Mouse (Mus musculus): ENCODE data around the gene Kif22. TPM values are rescaled to one million over a fixed set of nuclear protein-coding genes. Genes with fewer than 3 reads are reported as not detected.

Kif22 gene
- polyA plus RNA-seq, 1 experiment = 75.4 TPM

- H3K79me2 ChIP-seq (ENCODE audit: control insufficient read depth, insufficient read depth) = no peaks in the 10 kb centered on the region
- no peak overlapping the region for H3K4me3 ChIP-seq (ENCODE audit: insufficient read depth, poor library complexity, severe bottlenecking)
- H3K27me3 ChIP-seq (ENCODE audit: control insufficient read depth, insufficient read depth, insufficient read length) = no peaks in the 10 kb centered on the region
- H3ac ChIP-seq (ENCODE audit: control insufficient read depth, insufficient read length, low read depth) = no peak overlapping the region
- H3K36me3 ChIP-seq (ENCODE audit: control insufficient read depth, insufficient read depth) = peaks cover 6% of the 10 kb centered on the region
- TF ChIP-seq MAX (IDR thresholded peaks at IDR 0.05) (no peak), MYOD1 (IDR thresholded peaks at IDR 0.05; ENCODE audit: control insufficient read depth, insufficient read length, low read depth) (no peak)
- no peaks in the 10 kb centered on the region for H3K79me3 ChIP-seq (ENCODE audit: low read depth)
Measured at GRCm38 (mm10) chr7:126988816-126989215, 53.5 kb downstream of the Kif22 start.

GRCm38 (mm10) chr7:126986319-126986718 is 56.0 kb downstream of the Kif22 start:
- no peaks in the 10 kb centered on the region for H3K79me3 ChIP-seq (ENCODE audit: low read depth)
- H3ac ChIP-seq (ENCODE audit: control insufficient read depth, insufficient read length, low read depth) = no peak overlapping the region
- no peaks in the 10 kb centered on the region for H3K79me2 ChIP-seq (ENCODE audit: control insufficient read depth, insufficient read depth)
- no peaks in the 10 kb centered on the region for H3K27me3 ChIP-seq (ENCODE audit: control insufficient read depth, insufficient read depth, insufficient read length)
- H3K4me3 ChIP-seq (ENCODE audit: insufficient read depth, poor library complexity, severe bottlenecking) = no peak overlapping the region
- no peak for TF ChIP-seq USF1 (IDR thresholded peaks at IDR 0.05; ENCODE audit: low read depth)
- peak; percentile 43 for TF ChIP-seq CTCF (IDR thresholded peaks at IDR 0.05; ENCODE audit: control insufficient read depth, insufficient read depth, insufficient read length)
- peaks cover 6% of the 10 kb centered on the region for H3K36me3 ChIP-seq (ENCODE audit: control insufficient read depth, insufficient read depth)

- Histone ChIP-seq H3K4me3 (ENCODE audit: insufficient read depth, poor library complexity, severe bottlenecking) (no peak overlapping the region), H3K27me3 (ENCODE audit: control insufficient read depth, insufficient read depth, insufficient read length) (no peaks in the 10 kb centered on the region), H3ac (ENCODE audit: control insufficient read depth, insufficient read length, low read depth) (no peak overlapping the region), H3K79me3 (ENCODE audit: low read depth) (no peaks in the 10 kb centered on the region), H3K79me2 (ENCODE audit: control insufficient read depth, insufficient read depth) (no peaks in the 10 kb centered on the region), H3K36me3 (ENCODE audit: control insufficient read depth, insufficient read depth) (peaks cover 8% of the 10 kb centered on the region)
- TF ChIP-seq FOSL1 (IDR thresholded peaks at IDR 0.05; ENCODE audit: insufficient read depth, low read length, poor library complexity, severe bottlenecking) (no peak), CTCF (IDR thresholded peaks at IDR 0.05; ENCODE audit: control insufficient read depth, insufficient read depth, insufficient read length) (no peak), MAX (IDR thresholded peaks at IDR 0.05) (no peak), MYOG (IDR thresholded peaks at IDR 0.05; ENCODE audit: control insufficient read depth, extremely low read depth, insufficient read length) (no peak), CEBPB (IDR thresholded peaks at IDR 0.05; ENCODE audit: low read depth) (no peak), USF1 (IDR thresholded peaks at IDR 0.05; ENCODE audit: low read depth) (no peak), MYOD1 (IDR thresholded peaks at IDR 0.05; ENCODE audit: control insufficient read depth, insufficient read length, low read depth) (no peak)
Measured at GRCm38 (mm10) chr7:126984667-126985444, 57.4 kb downstream of the Kif22 start.

DNA sequence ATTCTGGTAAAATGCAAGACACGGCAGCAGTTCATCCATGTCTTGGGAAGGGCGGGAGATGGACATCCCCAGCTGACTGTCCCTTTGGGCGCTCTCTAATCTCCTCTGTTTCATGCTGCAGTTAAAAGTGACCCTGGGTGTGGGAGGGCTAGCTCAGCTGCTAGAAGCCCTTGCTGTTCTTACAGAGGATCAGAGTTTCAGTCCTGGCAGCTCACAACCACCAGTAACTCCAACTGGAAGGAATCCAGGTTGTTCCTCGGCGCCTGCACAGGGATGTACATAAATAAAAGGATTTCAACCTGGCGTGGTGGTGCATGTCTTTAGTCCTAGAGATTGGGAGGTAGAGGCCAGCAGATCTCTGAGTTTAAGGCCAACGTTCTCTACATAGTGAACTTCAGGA is 59.2 kb downstream of the Kif22 start:
- Histone ChIP-seq H3K4me3 (ENCODE audit: insufficient read depth, poor library complexity, severe bottlenecking) (no peak overlapping the region), H3K36me3 (ENCODE audit: control insufficient read depth, insufficient read depth) (peaks cover 24% of the 10 kb centered on the region), H3K79me3 (ENCODE audit: low read depth) (no peaks in the 10 kb centered on the region), H3ac (ENCODE audit: control insufficient read depth, insufficient read length, low read depth) (no peak overlapping the region), H3K27me3 (ENCODE audit: control insufficient read depth, insufficient read depth, insufficient read length) (no peaks in the 10 kb centered on the region), H3K79me2 (ENCODE audit: control insufficient read depth, insufficient read depth) (peaks cover 9% of the 10 kb centered on the region)
- no peak for TF ChIP-seq USF1 (IDR thresholded peaks at IDR 0.05; ENCODE audit: low read depth)
- no peak for TF ChIP-seq MAX (IDR thresholded peaks at IDR 0.05)
- no peak for TF ChIP-seq MYOD1 (IDR thresholded peaks at IDR 0.05; ENCODE audit: control insufficient read depth, insufficient read length, low read depth)
- TF ChIP-seq FOSL1 (IDR thresholded peaks at IDR 0.05; ENCODE audit: insufficient read depth, low read length, poor library complexity, severe bottlenecking) = no peak
- TF ChIP-seq CEBPB (IDR thresholded peaks at IDR 0.05; ENCODE audit: low read depth) = no peak

- Histone ChIP-seq H3K79me3 (ENCODE audit: low read depth) (peaks cover 3% of the 10 kb centered on the region), H3K36me3 (ENCODE audit: control insufficient read depth, insufficient read depth) (peaks cover 27% of the 10 kb centered on the region), H3ac (ENCODE audit: control insufficient read depth, insufficient read length, low read depth) (no peak overlapping the region), H3K4me3 (ENCODE audit: insufficient read depth, poor library complexity, severe bottlenecking) (no peak overlapping the region), H3K27me3 (ENCODE audit: control insufficient read depth, insufficient read depth, insufficient read length) (no peaks in the 10 kb centered on the region), H3K79me2 (ENCODE audit: control insufficient read depth, insufficient read depth) (peaks cover 20% of the 10 kb centered on the region)
- TF ChIP-seq MYOD1 (IDR thresholded peaks at IDR 0.05; ENCODE audit: control insufficient read depth, insufficient read length, low read depth) = no peak
- TF ChIP-seq USF1 (IDR thresholded peaks at IDR 0.05; ENCODE audit: low read depth) = no peak
- TF ChIP-seq FOSL1 (IDR thresholded peaks at IDR 0.05; ENCODE audit: insufficient read depth, low read length, poor library complexity, severe bottlenecking) = no peak
- TF ChIP-seq MAX (IDR thresholded peaks at IDR 0.05) = no peak
- TF ChIP-seq CEBPB (IDR thresholded peaks at IDR 0.05; ENCODE audit: low read depth) = no peak
- no peak for TF ChIP-seq CTCF (IDR thresholded peaks at IDR 0.05; ENCODE audit: control insufficient read depth, insufficient read depth, insufficient read length)
- no peak for TF ChIP-seq MYOG (IDR thresholded peaks at IDR 0.05; ENCODE audit: control insufficient read depth, extremely low read depth, insufficient read length)
Measured at GRCm38 (mm10) chr7:126982054-126982453, 60.2 kb downstream of the Kif22 start.

GRCm38 (mm10) chr7:126981601-126982000 is 60.7 kb downstream of the Kif22 start:
- TF ChIP-seq MYOG (IDR thresholded peaks at IDR 0.05; ENCODE audit: control insufficient read depth, extremely low read depth, insufficient read length) (no peak), USF1 (IDR thresholded peaks at IDR 0.05; ENCODE audit: low read depth) (no peak), MAX (IDR thresholded peaks at IDR 0.05) (no peak), MYOD1 (IDR thresholded peaks at IDR 0.05; ENCODE audit: control insufficient read depth, insufficient read length, low read depth) (no peak), FOSL1 (IDR thresholded peaks at IDR 0.05; ENCODE audit: insufficient read depth, low read length, poor library complexity, severe bottlenecking) (no peak), CTCF (IDR thresholded peaks at IDR 0.05; ENCODE audit: control insufficient read depth, insufficient read depth, insufficient read length) (no peak), CEBPB (IDR thresholded peaks at IDR 0.05; ENCODE audit: low read depth) (no peak)
- no peak overlapping the region for H3ac ChIP-seq (ENCODE audit: control insufficient read depth, insufficient read length, low read depth)
- peaks cover 22% of the 10 kb centered on the region for H3K36me3 ChIP-seq (ENCODE audit: control insufficient read depth, insufficient read depth)
- peaks cover 24% of the 10 kb centered on the region for H3K79me2 ChIP-seq (ENCODE audit: control insufficient read depth, insufficient read depth)
- H3K27me3 ChIP-seq (ENCODE audit: control insufficient read depth, insufficient read depth, insufficient read length) = no peaks in the 10 kb centered on the region
- peaks cover 4% of the 10 kb centered on the region for H3K79me3 ChIP-seq (ENCODE audit: low read depth)
- H3K4me3 ChIP-seq (ENCODE audit: insufficient read depth, poor library complexity, severe bottlenecking) = no peak overlapping the region
